Mouse (Mus musculus): ENCODE data around the gene Cdc25b.
"Not testable (repeated sequence)": the region's sequence is repeated elsewhere in the genome, so short reads cannot be mapped to it uniquely, and the experiment has no call there.

The Cdc25b gene

DNA sequence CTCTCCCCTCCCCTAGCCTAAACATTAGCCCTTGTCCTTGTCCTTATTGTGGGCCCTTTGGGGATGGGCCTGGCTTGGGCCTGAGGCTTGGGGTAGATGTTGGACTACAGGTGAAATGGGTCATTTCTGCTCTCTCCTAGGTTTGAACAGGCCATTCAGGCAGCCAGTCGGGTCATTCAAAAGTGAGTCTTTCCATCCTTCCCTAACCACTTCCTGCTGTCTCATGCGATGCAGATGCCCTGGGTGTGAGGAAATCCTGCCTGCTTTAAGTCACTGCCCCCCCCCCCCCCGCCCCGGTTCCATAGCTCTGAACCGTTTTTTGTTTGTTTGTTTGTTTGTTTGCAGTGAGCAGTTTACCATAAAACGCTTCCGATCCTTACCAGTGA is 4.2 kb downstream of the Cdc25b start:
- DNase-seq (ENCODE audit: low spot score) = no peak

DNA sequence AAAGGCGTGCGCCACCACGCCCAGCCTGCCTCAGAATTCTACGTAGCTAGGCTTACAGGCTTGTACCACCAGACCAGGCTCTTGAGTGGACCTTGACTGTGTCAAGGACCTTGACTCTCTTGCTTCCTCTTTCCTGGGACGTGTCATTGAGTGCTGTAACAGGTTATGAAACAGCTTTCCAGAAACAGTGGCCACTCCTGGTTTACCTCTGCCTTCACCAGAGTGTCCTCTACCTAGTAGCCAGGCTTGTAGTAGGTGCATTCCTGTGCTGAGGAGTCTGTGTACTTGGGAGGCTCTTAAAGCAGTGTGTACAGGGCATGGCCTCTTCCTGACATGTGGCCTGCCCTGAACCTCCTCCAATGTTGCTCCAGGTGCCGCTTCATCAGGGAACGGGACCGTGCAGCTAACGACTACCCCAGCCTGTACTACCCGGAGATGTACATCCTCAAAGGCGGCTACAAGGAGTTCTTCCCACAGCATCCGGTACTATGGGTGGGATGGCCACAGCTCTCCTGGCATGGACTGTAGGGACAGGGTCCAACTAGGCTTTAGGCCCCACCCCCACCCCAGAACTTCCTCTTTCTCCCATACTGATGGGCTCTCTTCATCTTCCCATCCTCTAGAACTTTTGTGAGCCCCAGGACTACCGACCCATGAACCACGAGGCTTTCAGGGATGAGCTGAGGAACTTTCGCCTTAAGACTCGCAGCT is 10.0 kb downstream of the Cdc25b start:
- DNase-seq (ENCODE audit: low spot score) = no peak

DNA sequence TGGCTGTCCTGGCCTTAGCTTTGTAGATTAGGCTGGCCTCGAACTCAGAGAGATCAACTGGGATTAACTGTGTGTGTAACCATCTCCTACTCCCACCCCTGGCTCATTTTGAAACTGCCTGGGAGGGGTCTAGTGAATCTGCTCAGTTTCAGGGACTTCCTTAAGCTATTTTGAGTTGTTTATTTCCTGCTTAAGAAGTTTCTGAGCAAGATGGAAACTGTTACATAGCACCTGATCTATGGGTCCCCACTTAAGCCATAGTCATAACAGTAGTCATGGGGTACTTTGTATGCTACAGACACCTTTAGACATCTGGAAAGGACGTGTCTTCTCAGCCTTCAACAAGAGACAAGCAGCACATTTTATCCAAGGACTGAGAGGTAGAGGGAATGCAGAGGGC is 14.0 kb downstream of the Cdc25b start:
- DNase-seq (ENCODE audit: low spot score) = no peak

DNA sequence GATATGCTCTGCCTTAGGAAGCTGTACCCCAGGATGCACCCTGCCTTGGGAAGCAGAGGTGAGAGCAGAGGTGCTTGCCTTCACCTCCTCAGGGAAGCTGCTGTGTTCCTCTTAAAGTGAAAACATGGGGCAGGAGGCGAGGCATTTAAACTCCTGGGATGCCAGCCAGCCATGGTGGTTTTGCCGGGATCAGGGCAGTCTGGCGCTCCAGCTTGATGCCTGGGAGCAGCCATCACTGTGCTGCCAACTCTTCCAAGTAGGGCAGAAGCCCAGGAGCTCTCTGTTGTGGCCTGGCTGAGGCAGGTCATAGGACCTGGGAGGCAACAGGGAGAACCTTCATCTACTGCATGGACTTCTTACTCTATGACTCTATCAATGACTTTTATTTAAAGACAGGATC is 14.5 kb downstream of the Cdc25b start:
- DNase-seq (ENCODE audit: low spot score) = no peak

DNA sequence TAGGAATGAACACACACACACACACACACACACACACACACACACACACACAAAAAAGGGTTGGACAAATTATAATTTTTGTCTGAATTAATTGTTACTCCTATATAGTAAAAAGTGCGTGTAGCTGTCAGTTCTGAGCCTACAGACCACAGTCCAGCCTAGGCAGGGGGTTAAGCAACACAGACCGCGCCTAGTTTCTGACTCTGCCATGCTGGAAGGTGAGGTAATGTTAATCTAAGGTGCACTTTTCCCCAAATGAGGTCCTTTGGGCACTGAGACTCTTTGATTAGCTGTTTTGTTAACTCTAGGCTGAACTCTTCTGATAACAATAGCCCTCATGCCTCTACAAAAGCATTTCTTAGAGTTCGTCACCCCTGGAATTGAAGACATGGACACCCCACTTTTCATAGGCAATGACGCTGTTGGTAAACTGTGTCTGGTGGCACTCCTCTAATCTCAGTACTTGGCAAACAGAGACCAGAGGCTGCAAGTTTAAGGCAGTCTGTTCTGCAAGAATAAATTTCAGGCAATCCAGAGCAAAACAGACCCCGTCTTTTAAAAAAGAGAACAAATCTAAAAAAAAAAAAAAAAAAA is 17.2 kb downstream of the Cdc25b start:
- no peak for DNase-seq (ENCODE audit: low spot score)

DNA sequence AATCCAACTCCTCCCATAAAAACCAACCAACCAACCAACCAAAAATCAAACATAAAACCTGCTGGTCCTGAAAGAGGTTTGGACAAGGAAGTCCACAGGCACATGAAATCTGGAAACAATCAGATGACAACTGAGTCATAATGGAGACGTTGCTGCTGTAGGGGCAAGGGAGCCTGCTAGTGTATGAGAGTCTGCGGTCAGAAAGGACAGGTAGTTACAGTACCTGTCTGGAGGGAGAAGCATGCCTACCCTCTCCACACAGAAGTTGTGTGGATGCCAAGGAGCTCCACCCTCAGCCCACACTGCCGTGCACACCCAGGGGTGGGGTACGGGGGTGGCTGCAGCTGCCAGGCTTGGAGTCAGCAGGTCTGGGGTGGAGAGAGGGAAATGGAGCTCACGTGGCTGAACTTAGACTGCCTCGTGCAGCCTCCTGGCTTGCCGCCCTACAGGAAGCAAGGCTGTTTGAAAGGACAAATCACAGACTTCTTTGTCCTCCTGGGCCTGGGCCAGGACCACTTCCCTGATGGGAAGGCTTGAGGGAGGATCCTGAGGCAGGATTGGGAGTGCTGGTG is 17.7 kb downstream of the Cdc25b start:
- no peak for DNase-seq (ENCODE audit: low spot score)

DNA sequence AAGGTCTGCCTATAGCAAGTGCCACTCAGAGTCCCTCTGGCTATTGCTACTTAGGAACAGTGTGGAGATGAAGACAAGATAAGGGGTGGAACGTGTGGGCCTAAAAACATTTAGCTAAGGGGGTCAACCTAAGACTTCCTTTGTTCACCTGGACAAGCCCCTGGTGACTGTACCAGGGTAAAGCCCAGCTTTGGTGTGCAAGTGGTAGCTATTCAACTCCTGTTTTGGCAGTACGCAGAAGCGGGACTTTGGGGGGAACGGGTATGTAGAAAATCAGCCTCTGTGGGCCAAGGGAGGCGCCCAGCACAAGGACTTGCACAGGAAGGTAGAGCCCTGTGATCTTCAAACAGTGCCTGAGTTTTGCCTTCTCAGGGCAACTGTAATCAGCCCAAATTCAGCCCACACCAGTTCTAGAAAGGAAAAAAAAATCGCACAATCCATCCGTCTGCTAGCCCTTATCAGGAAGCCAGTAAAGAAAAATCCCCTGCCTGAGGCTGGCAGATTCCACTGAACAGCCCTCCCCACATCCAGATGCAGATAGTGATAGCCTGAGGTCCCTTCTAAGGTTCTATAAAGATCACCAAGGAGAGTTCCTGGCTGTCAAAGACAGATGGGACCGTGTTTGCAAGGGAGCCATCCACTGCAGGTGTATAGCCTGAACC is 18.9 kb downstream of the Cdc25b start:
- peak; percentile 95 for DNase-seq (ENCODE audit: low spot score)

DNA sequence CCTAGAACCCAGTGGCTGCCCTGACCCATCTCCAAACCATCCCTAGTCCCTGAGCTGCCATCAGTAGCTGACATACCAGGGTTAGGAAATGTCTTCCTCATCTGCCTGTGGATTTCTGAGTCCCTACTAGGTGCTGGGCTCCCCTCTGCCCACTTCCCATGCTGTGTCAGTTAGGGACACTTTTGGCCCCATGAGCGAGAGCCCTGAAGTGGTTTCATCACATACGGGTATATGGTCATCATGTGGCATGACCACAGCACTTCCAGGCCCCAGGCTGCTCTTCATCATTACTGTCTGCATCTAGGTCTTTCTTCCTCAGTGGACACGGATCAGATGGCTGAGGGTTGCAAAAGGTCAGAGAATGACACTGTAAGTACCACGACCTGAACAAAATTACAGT is 20.0 kb downstream of the Cdc25b start, which contains the start of gene Ap5s1:
TSS of gene Ap5s1 (plus strand) at position 301 of the 400 bp plus-strand sequence.
- DNase-seq (ENCODE audit: low spot score) = no peak

DNA sequence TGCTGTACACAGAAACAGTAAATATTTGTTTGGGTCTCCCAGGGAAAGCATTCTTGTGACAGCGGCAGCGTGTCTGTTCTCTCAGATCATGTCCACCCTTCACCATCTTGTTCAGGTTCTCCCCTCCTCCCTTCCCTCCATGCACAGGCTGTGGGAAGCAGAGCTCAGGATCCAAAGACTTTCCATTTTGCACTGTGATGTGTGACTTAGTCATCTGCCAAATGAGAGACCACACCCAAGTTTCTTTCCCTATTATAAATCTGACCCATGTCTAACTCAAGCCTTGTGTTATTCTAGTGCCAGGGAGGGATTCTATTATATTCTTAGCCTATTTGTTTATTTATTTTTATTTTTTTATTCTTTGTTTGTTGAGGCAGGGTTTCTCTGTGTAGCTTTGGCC is 21.6 kb downstream of the Cdc25b start:
- no peak for DNase-seq (ENCODE audit: low spot score)

DNA sequence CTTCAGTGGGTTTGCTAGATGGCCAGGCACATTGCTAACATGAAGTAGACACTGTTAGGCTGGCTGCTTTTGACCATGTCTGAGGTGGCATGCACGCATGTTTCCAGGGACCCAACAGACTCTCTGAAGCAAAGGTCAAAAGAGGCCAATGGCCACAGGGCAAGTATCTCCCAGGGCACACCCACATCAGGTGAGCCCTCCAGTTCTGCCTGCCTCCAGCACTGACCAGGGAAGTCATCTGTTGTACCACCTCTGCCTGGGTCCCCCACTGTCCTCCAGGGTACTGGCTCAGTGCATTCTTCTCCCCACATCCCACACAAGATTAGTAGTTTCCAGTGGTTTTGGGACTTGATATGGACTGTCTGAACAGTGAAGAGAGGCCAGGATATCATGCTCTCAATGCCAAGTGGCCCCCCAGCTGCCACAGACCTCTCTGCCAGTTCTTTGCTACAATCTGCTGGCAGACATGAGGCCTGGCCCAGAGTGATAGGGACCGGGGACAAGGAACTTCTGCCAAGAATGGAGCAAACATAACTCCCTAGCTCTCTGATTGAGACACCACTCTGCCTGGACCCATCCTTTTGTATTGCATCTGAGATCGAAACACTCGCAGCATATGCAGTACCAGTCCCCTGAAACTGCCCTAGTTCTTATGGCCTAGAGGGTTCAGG is 22.5 kb downstream of the Cdc25b start:
- DNase-seq (ENCODE audit: low spot score) = no peak

DNA sequence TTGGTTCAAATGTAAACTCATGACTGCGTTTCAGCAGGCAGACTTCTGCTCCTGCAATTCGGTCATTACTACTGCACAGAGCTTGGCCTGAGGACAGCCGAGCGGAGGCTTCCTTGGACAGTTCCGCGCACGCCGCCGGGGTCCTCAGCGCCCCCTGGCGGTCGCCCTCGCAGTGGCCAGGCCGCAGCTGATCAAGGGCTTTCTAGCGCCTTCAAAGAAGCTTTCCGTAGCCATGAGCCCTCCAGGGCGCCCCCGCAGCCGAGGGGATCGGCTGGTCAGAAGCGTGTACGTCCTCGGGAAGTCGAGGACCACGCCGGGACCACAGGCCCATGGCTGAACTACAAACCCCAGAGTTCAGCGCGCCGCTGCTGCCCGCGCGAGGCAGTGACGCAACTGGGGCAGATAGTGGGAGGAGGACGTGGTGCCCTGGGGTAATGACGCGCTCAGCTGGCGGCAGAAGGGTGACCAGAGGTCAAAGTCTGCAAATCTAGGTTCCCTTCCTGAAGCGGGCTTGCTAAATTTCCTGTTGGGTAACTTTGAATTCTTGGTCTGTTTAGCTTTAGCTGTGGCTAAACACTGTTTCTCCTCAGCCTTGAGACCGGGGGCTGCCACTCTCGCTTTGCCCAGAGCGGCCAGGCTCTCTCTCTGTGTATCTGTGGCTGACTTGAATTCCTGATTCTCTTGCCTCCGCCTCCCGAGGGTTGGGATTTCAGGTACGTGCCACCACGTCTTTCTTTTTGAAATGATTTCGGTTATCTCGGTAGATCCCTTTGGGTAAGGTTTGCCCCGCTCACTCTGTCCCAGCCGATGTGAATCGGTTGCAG is 23.4 kb downstream of the Cdc25b start:
- DNase-seq (ENCODE audit: low spot score) = peak; percentile 88

DNA sequence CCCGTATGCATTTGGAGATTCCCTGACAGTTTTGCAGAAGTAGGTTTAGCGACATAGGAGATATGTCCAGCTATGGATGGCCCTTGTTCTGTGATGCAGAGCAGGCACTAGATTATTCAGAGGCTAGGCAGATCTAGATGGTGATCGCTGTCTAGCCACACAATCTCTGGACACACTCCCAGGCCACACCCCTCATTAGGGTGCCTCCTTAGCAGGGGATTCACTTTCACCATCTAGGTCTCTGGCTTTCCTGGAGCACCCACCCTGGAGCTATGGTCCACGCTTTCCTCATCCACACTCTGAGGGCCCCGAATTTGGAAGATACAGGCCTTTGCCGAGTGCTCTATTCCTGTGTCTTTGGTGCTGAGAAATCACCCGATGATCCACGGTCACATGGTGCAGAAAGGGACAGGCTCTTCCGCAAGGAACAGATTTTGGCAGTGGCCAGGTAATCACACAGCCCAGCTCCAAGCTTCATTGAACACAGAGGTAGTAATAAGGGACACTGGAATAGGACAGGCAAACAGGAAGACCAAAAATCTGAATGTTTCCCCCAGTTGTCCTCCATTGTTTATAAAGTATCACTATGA is 24.4 kb downstream of the Cdc25b start:
- DNase-seq (ENCODE audit: low spot score) = no peak

DNA sequence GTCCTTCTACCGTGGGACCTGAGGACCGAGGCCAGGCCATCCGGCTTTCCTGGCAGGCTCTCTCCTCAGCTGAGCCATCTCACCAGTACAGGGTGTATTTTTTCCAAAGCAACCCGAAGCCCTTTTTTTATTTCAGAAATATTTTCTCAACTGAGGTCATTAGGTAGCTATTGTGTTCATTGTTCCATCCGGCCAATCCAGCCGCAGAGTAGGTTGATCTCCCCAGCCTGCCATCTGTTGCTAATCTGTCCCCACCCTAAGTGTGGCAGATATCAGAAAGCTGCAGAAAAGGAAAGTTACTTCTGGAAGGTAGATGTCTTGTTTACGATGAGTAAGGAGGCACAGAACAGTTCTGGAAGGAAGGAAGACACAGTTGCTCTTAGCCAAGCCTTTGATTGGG is 27.0 kb downstream of the Cdc25b start:
- DNase-seq (ENCODE audit: low spot score) = peak; percentile 82

DNA sequence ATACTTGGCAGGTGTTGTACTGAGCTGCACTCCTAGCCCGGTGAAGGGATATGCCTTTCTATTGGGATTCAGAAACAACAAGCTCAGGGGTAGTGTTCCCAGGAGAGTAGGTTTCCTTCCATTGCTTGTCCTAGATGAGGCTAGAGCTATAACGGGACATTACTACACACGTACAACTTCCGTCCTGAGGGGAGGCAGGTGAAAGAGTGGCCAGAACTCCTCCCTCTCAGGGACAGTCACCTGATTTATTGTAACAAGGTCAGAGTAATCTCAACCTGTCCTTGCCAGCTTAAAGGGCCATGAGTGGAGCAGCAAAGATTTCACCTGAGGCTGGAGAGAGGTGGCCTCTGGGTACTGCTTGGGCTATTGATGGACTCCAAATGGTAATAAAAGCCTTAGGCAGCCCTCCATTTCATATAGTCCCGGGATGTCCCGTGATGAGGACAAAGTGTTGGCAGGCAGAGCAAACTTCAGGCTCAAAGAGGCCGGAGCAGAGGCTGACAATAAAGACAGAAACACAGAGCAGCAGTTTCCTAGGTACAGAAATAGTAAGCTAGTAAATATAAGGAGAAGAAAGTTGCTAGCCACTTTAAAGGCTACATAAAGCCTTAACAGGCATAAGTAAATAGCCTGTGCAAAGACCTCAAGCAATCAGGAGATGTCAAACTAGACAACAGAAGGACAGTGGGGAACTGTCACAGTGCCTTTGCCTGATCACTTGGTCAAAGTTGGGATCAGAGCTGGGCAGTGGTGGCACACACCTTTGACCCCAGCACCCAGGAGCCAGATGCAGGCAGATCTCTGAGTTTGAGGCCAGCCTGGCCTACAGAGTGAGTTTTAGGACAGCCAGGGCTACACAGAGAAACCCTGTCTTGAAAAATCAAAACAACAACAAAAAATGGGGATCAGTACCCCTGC is 29.5 kb downstream of the Cdc25b start:
- no peak for DNase-seq (ENCODE audit: low spot score)

DNA sequence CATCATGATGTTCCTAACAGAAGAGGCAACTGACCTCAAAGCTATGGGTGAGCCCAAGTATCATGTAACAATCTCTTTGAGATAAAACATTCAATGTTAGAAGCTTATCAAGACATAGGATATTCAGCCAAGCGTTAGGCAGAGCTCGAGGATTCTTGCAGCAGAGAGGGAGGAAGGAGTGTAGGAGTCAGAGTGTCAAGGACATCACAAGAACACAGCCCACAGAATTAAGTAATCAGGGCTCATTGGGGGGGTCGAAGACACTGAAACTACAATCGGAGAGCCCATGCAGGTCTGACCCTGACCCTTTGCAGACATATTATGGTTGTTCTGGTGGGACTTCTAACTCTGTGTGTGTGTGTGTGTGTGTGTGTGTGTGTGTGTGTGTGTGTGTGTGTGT is 33.3 kb downstream of the Cdc25b start:
- DNase-seq (ENCODE audit: low spot score) = no peak

DNA sequence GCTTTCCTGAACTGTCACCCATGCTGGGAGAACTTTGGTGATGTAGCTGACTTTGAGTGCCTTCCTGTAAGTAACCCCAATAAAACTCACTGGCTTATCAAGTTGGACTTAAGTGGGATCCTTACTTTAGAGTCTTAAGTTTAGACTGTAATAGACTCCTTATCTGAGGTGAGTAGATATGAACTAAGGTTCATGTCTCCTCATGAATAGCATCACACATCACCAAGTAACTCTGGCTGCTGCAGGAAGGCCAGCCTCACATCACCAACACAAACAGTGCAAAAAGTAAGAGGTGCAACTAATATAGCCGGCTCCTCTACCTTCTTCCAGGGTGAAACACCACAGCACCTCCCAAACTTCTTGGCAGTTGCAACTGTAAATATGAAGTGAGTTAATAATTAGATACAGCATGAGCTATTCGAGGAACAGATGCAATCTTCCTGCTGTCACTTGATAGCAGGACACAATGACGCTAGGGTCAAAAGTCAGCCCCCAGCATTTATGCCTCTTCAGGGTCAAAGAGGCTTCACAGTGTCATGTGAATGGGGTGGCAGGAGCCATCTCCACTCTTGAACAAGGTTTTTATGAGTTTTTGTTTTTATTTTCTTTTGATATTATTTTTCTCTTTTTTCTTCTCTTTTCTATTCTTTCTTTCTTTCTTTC is 35.2 kb downstream of the Cdc25b start:
- no peak for DNase-seq (ENCODE audit: low spot score)

DNA sequence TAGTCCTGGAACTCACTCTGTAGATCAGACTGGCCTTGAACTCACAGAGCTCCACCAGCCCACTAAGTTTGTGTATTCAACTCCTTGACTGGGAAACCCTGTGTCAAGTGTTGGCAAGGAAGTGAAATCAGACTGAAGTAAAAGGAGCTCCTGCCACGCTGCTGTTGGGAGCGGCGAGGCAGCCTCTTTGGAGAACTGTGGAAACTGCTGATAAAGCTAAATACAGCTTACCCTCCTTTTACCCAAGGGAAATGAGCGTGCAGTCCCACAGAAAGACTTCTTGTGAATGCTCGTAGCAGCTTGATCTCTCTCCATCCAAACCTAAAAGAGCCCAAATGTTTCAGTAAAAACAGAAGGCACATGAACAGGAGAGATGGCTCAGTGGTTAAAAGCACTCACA is 35.8 kb downstream of the Cdc25b start:
- DNase-seq (ENCODE audit: low spot score) = no peak

DNA sequence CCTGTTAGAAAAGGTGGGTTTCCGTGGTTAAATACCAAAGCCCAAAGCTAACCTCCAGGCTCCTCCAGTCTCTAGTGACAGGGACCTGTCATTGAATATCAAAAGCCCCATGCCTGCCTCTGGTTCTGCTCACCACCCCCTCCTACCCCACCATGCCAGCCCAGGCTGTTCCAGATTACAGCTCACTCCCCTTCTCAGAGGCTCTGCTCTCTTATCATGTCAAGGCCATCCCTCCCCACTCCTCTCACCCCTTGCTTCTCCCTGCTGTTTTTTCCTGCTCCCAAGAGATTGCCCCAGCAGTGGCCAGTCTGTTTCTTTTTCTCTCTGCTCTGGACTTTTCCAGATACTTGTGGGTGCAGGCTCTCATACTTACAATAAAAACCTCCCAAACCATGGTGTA is 36.8 kb downstream of the Cdc25b start:
- peak; percentile 77 for DNase-seq (ENCODE audit: low spot score)

DNA sequence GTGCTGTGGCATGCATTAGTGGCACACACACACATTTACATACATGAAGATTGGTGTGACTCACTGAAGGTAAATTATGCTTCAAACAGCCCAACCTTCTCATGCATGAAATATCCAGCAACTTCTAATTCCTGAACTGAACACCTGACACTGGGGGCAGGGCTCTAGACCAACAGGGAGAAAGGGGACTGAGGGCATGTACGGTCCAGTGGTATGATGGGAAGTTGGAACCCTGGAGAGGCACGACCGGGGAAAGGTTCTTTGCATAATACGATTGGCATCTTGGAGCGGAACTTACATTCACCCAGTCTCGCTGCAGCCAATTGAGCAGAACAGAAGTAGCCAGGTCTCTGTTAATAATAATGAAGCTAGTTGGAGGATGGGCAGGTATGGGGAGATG is 38.4 kb downstream of the Cdc25b start:
- DNase-seq (ENCODE audit: low spot score) = no peak

DNA sequence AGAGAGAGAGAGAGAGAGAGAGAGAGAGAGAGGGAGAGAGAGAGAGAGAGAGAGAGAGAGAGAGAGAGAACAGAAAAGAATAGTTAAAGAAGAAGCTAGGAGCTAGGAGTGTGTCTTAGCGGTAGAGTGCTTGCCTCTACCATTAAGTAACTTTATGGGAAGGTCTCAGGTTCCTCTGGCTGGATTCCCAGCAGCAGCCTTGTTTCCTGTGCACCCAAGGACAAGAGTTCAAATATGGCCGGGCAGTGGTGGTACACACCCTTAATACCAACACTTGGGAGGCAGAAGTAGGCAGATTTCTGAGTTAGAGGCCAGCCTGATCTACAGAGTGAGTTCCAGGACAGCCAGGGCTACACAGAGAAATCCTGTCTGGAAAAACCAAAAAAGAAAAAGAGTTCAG is 39.9 kb downstream of the Cdc25b start:
- DNase-seq (ENCODE audit: low spot score) = not testable (repeated sequence)
